Mouse (Mus musculus) thymus, adult 2 months (tissue): ENCODE data around the gene Cttnbp2.

Experiments
- CTCF ChIP-seq: fragments of 200-500 bp; IDR thresholded peaks from 2 replicates; pipeline ENCODE4 v1.5.1; 2012; ENCODE audit warnings: mild to moderate bottlenecking, control low read depth, low read length, moderate library complexity, borderline replicate concordance; ENCODE audit not compliant: control insufficient read depth, poor library complexity, insufficient read depth; ENCODE audit errors: extremely low read depth
- POLR2A ChIP-seq: fragments of 200-500 bp; IDR thresholded peaks from 2 replicates; pipeline ENCODE4 v1.6.1; 2012; ENCODE audit warnings: mild to moderate bottlenecking, low read length, control low read depth, moderate library complexity; ENCODE audit not compliant: control insufficient read depth, poor library complexity, insufficient read depth; ENCODE audit errors: extremely low read depth

GRCm38 (mm10) chr6:18469206-18469605 lies 45.4 kb downstream of the Cttnbp2 start:
- TF ChIP-seq CTCF (no peak), POLR2A (no peak)
